Mouse (Mus musculus): ENCODE data around the gene Lef1.

Gene Lef1

GRCm38 (mm10) chr3:131255399-131255981 is 145.2 kb downstream of the Lef1 start:
- no peak for DNase-seq

GRCm38 (mm10) chr3:131258921-131259320 is 148.7 kb downstream of the Lef1 start:
- DNase-seq: no peak

GRCm38 (mm10) chr3:131259392-131259965 is 149.2 kb downstream of the Lef1 start:
- DNase-seq: no peak

- DNase-seq: no peak
Observed at GRCm38 (mm10) chr3:131260418-131260817, 150.1 kb downstream of the Lef1 start.

GRCm38 (mm10) chr3:131263766-131264486 is 153.7 kb downstream of the Lef1 start:
- DNase-seq: no peak

- no peak for DNase-seq
Observed at GRCm38 (mm10) chr3:131265516-131265915, 155.2 kb downstream of the Lef1 start.

GRCm38 (mm10) chr3:131266366-131267050 is 156.2 kb downstream of the Lef1 start:
- no peak for DNase-seq

GRCm38 (mm10) chr3:131270381-131270780 is 160.1 kb downstream of the Lef1 start:
- no peak for DNase-seq

- DNase-seq: no peak
Observed at GRCm38 (mm10) chr3:131271157-131271556, 160.9 kb downstream of the Lef1 start.

GRCm38 (mm10) chr3:131271559-131272373 is 161.5 kb downstream of the Lef1 start, which contains the start of gene Hadh:
Gene Hadh (minus strand): TSS chr3:131272101.
- DNase-seq: peak; percentile 74

GRCm38 (mm10) chr3:131272374-131273100 is 162.3 kb downstream of the Lef1 start:
- no peak for DNase-seq

Data from cerebellum, adult 9-10 months (tissue).